Mouse (Mus musculus) frontal cortex, postnatal 14 days (tissue): Measurements from ENCODE around the gene Arhgef2.

ENCODE experiments used
- DNase-seq, 2 experiments: peaks; one replicate each; pipeline ENCODE4 v3.0.0; 2022; ENCODE audit warnings: low spot score in 2 of 2

Arhgef2 gene

GRCm38 (mm10) chr3:88640676-88641075 is 34.9 kb downstream of the Arhgef2 start:
- DNase-seq: peak in 1 of 2 experiments; percentile 44

- no peak for DNase-seq
Observed at GRCm38 (mm10) chr3:88643078-88643477, 37.3 kb downstream of the Arhgef2 start.

- no peak for DNase-seq
Observed at GRCm38 (mm10) chr3:88645937-88646336, 40.2 kb downstream of the Arhgef2 start.

- no peak for DNase-seq
Observed at GRCm38 (mm10) chr3:88646426-88646995, 40.7 kb downstream of the Arhgef2 start.

GRCm38 (mm10) chr3:88647076-88647475 is 41.3 kb downstream of the Arhgef2 start:
- DNase-seq: no peak

- DNase-seq: no peak
Observed at GRCm38 (mm10) chr3:88647779-88648413, 42.1 kb downstream of the Arhgef2 start.

GRCm38 (mm10) chr3:88648452-88649168 is 42.8 kb downstream of the Arhgef2 start:
- no peak for DNase-seq

- no peak for DNase-seq
Observed at GRCm38 (mm10) chr3:88649186-88649585, 43.4 kb downstream of the Arhgef2 start.

- DNase-seq: no peak
Observed at GRCm38 (mm10) chr3:88649967-88650366, 44.2 kb downstream of the Arhgef2 start.

GRCm38 (mm10) chr3:88650713-88651504 is 45.1 kb downstream of the Arhgef2 start:
- DNase-seq: no peak

GRCm38 (mm10) chr3:88651669-88652618 is 46.2 kb downstream of the Arhgef2 start:
- no peak for DNase-seq

- DNase-seq: no peak
Observed at GRCm38 (mm10) chr3:88652846-88653515, 47.2 kb downstream of the Arhgef2 start, which contains the start of gene Rxfp4. Gene Rxfp4, minus strand, starts transcription at chr3:88653142.

- no peak for DNase-seq
Observed at GRCm38 (mm10) chr3:88653516-88654370, 48.0 kb downstream of the Arhgef2 start.

GRCm38 (mm10) chr3:88654621-88655020 is 48.9 kb downstream of the Arhgef2 start:
- DNase-seq: no peak

- no peak for DNase-seq
Observed at GRCm38 (mm10) chr3:88655619-88656018, 49.9 kb downstream of the Arhgef2 start.

- no peak for DNase-seq
Observed at GRCm38 (mm10) chr3:88658441-88659127, 52.8 kb downstream of the Arhgef2 start.

- DNase-seq: no peak
Observed at GRCm38 (mm10) chr3:88659798-88660197, 54.0 kb downstream of the Arhgef2 start.

- no peak for DNase-seq
Observed at GRCm38 (mm10) chr3:88664095-88664494, 58.3 kb downstream of the Arhgef2 start.

- DNase-seq: peak in 1 of 2 experiments; percentile 25
Observed at GRCm38 (mm10) chr3:88677399-88677798, 71.6 kb downstream of the Arhgef2 start.
